Mouse (Mus musculus) liver, embryonic 18 days (tissue): Measurements from ENCODE around the gene Gm20708. TPM values are rescaled to one million over a fixed set of nuclear protein-coding genes. Genes with fewer than 3 reads are reported as not detected.

Experiments
- polyA plus RNA-seq: library from polyadenylated mRNA; depleted of rRNA; stranded (reverse); fragments of >200 nt; gene quantifications from 2 replicates; pipeline ENCODE4 v1.2.3, GENCODE M21; 2012; rRNA removed

Gene Gm20708
- polyA plus RNA-seq, result 0.11 and 0.16 TPM in 2 replicates

GRCm38 (mm10) chr11:117809407-117810311 lies at the start of gene Gm20708, which contains the start of gene Syngr2:
Gene Gm20708 (plus strand): TSS chr11:117809668.
Gene Syngr2 (plus strand): TSS chr11:117809668.

DNA sequence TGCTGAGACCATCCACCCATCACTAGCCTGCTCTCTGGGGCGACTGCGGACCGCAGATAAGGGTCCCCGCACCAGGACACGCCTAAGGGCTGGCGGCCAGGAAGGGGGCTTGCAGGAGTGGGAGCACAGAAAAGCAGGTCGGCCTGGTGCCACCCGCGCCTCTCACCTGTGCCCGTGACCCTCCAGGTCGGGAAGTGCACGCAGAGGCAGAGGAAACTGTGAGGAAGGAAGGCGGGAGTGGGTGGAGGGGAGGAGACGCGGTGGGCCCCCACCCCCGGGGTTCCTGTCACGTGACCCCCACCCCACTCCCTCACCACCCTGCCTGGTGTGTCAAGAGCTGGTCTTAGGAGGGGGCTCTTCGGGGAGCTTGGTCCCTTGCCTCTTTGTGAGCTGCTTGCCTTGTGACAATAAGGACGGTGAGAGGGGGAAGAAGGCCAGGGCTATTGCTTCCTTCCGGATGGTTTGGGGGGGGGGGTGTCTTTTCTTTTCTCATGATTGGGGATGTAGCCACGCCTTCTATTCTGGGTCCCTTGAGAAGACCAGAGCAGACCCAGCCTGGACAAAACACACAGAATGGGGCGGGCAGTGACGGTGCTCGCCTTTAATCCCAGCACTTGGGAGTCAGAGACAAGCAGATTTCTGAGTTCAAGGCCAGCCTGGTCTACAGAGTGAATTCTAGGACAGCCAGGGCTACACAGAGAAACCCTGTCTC lies 27.3 kb upstream of the Gm20708 start, which contains the start of the genes Tmc8 and Tmc6:
Gene Tmc8, plus strand, starts transcription at position 84 of the 712 bp plus-strand sequence.
Gene Tmc6, minus strand, starts transcription at position 206 of the 712 bp plus-strand sequence.

GRCm38 (mm10) chr11:117797511-117798159 lies 11.8 kb upstream of the Gm20708 start, which contains the start of gene 6030468B19Rik:
Gene 6030468B19Rik (plus strand): TSS chr11:117797660.

GRCm38 (mm10) chr11:117825333-117826101 lies 16.0 kb downstream of the Gm20708 start, which contains the start of the genes Afmid and Tk1:
Gene Afmid (plus strand): TSS chr11:117825924.
Gene Tk1 (minus strand): TSS chr11:117826092.

GRCm38 (mm10) chr11:117848985-117849671 lies 39.7 kb downstream of the Gm20708 start, which contains the start of gene Birc5:
Gene Birc5 (plus strand): TSS chr11:117849251.

GRCm38 (mm10) chr11:117860601-117861000 lies 51.1 kb downstream of the Gm20708 start, which contains the start of gene Tmem235:
Gene Tmem235 (plus strand): TSS chr11:117860752.

GRCm38 (mm10) chr11:117872861-117873608 lies 63.6 kb downstream of the Gm20708 start, which contains the start of gene Tha1:
Gene Tha1 (minus strand): TSS chr11:117873481.

Other genes starting within 250 kb of the Gm20708 start
- 2.9 and 3.5 TPM in 2 replicates for gene Tnrc6c, start 155.4 kb upstream of the Gm20708 start, polyA plus RNA-seq
- gene Tmc8, start 27.6 kb upstream of the Gm20708 start, polyA plus RNA-seq, result 10.3 and 12.3 TPM in 2 replicates
- gene Tmc6, start 27.5 kb upstream of the Gm20708 start, polyA plus RNA-seq, result 21.8 and 23.0 TPM in 2 replicates
- 33.7 and 42.6 TPM in 2 replicates for gene 6030468B19Rik, start 12.0 kb upstream of the Gm20708 start, polyA plus RNA-seq
- 38.8 and 42.8 TPM in 2 replicates for gene Syngr2, start within 50 bp of the Gm20708 start, polyA plus RNA-seq
- 22.7 and 23.1 TPM in 2 replicates for gene Afmid, start 16.3 kb downstream of the Gm20708 start, polyA plus RNA-seq
- gene Tk1, start 16.4 kb downstream of the Gm20708 start, polyA plus RNA-seq, result 83.7 and 85.5 TPM in 2 replicates
- gene Birc5, start 39.6 kb downstream of the Gm20708 start, polyA plus RNA-seq, result 88.8 and 90.2 TPM in 2 replicates
- 0.01 and 0.02 TPM in 2 replicates for gene Tmem235, start 51.1 kb downstream of the Gm20708 start, polyA plus RNA-seq
- 3.7 and 4.0 TPM in 2 replicates for gene Tha1, start 63.8 kb downstream of the Gm20708 start, polyA plus RNA-seq
- 7.3 and 7.5 TPM in 2 replicates for gene Socs3, start 160.4 kb downstream of the Gm20708 start, polyA plus RNA-seq
- gene Pgs1, start 176.6 kb downstream of the Gm20708 start, polyA plus RNA-seq, result 10.9 and 11.3 TPM in 2 replicates